Mouse (Mus musculus): ENCODE measurements at regions not wholly inside any gene's neighbourhood (a gene's known extent, or its start where the extent isn't known, plus 50 kb on each side); places are given as distances from the start of the nearest gene placed in this dataset.

DNA sequence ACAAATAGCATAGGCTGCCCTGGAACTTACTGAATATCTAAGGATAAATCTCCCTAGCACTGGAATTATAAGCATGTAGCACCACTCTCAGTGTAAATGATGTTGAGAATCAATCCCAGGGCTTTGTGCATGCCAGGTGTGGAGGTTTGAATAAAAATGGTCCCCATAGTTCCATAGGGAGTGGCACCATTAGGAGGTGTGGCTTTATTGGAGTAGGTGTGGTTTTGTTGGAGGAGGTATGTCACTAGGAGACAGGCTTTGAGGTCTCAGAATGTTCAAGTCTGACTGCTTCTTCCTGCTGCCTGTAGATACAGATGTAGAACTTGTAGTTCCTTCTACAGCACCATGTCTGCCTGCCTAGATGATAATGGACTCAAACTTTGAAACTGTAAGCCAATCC lies 217.8 kb downstream of the Rsl24d1 start:
- no peak for DNase-seq

GRCm38 (mm10) chr9:73336039-73336438 lies 222.8 kb downstream of the Rsl24d1 start:
- DNase-seq = no peak

DNA sequence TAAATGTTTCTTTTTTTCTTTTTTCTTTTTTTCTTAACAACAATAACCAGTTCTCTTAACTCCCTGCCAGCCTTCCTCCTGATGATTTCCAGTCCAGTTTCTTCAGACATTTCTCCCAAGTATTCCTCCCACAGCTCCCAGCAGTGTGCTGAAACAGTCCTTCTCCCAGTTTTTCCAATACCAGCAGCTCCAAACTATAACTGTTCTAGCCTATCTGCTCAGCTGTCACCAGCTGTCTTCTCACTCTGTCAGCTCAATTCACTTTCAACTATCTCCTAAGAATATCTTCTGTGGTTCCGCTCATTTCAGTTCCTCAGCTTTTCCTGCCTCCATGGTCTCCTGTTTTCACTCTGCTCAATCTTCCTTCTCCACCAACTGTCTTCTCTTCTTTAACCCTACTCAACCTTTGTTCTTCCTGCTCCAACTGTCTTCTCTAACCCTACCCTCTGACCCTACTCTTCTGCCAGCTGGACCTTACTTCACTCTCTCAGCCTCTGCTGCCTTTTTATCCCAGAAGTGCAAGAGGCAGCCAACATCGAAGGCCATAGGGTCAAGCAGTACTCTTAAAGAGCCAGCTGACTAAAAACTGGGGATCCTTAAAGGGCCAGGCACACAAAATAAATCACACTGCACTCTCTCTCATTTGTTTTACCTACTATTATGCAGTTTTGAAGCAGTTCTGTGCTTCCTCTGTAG lies 224.0 kb downstream of the Rsl24d1 start:
- DNase-seq = peak; percentile 28

DNA sequence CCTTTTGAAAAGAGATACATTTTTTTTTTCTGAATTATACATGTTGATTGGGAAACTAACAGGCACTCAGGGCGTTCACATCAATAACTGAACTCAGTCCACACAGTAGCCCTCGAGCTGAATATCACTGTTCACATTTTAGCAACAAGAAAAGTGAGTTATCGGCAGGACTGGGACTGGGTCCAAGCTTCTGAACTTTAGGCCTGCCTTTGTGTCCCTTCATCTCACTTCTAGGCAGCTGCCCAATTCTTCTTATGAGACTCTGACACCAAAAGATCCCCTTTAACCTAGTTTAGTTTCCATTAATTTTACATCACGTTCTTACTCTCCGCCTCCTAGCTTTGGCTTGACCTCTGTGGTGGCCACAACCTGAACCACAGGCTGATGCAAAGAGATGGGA lies 242.7 kb downstream of the Rsl24d1 start:
- no peak for DNase-seq

DNA sequence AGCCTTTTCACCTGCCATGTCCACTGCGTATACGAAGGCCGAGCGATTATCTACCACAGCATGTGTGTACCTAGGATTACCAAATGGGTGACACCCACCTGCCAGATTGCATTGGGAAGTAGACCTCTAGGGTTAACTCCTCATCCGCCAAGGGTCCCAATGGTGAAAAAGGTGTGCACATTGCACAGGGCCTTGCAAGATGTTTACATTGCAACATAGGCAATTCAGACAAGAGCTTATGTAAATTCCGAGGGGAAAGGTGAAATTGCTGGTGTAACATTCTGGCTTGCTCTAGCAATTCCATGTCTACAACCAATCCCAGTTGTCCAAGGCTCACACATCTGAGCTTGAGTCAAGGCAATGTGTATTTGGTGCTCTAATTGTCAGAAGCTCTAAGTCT lies 245.7 kb downstream of the Rsl24d1 start:
- DNase-seq = no peak

- no peak for DNase-seq
Measured at GRCm38 (mm10) chr9:73380768-73381167, 267.5 kb downstream of the Rsl24d1 start.

DNA sequence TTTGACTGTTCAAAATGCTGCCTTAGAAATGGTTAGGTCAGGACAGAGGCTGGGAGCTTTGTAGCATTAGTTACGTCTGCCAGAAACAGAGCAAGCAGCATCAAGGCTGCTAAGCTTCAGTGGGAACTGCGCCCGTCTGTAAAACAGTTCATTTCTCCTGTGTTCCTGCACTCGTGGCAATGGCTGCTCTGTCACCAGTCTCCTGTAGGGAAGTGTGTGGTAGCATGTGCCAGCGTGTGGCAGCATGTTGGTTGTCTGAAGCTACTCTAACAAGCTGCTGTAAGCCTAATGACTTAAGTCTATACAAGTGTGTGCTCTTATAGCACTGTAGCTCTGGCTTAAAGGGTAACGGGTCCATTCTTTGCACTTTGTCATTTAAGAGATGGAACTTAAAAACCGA lies 278.8 kb downstream of the Rsl24d1 start:
- no peak for DNase-seq

- no peak for DNase-seq
Measured at GRCm38 (mm10) chr9:73413367-73413930, 300.2 kb downstream of the Rsl24d1 start.

DNA sequence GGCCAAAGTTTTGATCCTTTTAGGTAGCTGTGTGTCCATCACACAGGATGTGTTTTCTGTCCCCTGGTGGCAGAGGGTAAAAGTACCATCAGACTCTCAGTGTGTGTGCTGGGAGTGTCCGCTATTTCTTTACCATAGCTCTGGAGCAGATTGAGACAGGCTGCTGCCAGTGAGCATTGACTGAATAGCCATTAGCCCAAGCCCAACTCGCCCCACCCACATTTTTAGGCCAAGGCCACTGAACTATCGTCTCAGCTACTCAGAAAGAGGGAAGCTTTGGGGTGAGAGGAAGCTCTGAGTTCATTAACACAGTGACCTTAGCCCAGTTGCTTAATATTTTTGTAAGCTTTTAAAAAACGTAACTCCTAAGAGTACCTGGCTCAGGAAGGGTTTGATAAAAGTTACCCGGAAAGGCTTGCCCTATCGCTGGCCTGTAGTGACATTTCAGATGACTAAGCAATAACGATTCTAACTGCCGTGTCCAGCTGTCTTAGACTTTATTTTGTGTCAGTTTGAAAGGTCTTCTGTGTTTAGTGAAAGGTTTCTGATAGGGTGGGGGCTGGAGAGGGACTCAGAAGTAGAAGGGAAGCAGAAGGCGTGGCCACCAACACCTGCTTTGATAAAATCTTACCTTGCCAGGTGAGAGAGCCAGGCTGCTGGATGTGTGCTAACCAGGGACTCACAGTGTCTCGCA lies 303.0 kb downstream of the Rsl24d1 start:
- DNase-seq = no peak

Measured in lung, postnatal 10 days (tissue).